Mouse (Mus musculus): ENCODE measurements at regions not wholly inside any gene's neighbourhood (a gene's known extent, or its start where the extent isn't known, plus 50 kb on each side); places are given as distances from the start of the nearest gene placed in this dataset.
"Not testable (repeated sequence)": the region's sequence is repeated elsewhere in the genome, so short reads cannot be mapped to it uniquely, and the experiment has no call there.

- not testable (repeated sequence) for DNase-seq
Observed at GRCm38 (mm10) chr19:3158149-3158548, 124.6 kb upstream of the Mrpl21 start.

- DNase-seq: no peak
Observed at GRCm38 (mm10) chr19:3159346-3159745, 123.4 kb upstream of the Mrpl21 start.

GRCm38 (mm10) chr19:3167683-3168082 lies 115.0 kb upstream of the Mrpl21 start:
- no peak for DNase-seq

- no peak for DNase-seq
Observed at GRCm38 (mm10) chr19:3182625-3183024, 100.1 kb upstream of the Mrpl21 start.

- no peak for DNase-seq
Observed at GRCm38 (mm10) chr19:3192644-3193043, 90.1 kb upstream of the Mrpl21 start.

GRCm38 (mm10) chr19:3204504-3204903 lies 78.2 kb upstream of the Mrpl21 start:
- not testable (repeated sequence) for DNase-seq

GRCm38 (mm10) chr19:3205406-3205805 lies 77.3 kb upstream of the Mrpl21 start:
- not testable (repeated sequence) for DNase-seq

- peak; percentile 7 to 9 for DNase-seq
Observed at GRCm38 (mm10) chr19:3208283-3208682, 74.4 kb upstream of the Mrpl21 start.
